Mouse (Mus musculus) right cerebral cortex, postnatal 14 days (tissue): Measurements from ENCODE around the gene Bbip1.
"Not testable (repeated sequence)": the region's sequence is repeated elsewhere in the genome, so short reads cannot be mapped to it uniquely, and the experiment has no call there.

Source experiments
- DNase-seq: peaks from one replicate; pipeline ENCODE4 v3.0.0; 2022

Gene Bbip1

GRCm38 (mm10) chr19:53921996-53922395, 22.4 kb downstream of the Bbip1 start:
- not testable (repeated sequence) for DNase-seq

GRCm38 (mm10) chr19:53919541-53919940, 24.9 kb downstream of the Bbip1 start:
- no peak for DNase-seq

DNA sequence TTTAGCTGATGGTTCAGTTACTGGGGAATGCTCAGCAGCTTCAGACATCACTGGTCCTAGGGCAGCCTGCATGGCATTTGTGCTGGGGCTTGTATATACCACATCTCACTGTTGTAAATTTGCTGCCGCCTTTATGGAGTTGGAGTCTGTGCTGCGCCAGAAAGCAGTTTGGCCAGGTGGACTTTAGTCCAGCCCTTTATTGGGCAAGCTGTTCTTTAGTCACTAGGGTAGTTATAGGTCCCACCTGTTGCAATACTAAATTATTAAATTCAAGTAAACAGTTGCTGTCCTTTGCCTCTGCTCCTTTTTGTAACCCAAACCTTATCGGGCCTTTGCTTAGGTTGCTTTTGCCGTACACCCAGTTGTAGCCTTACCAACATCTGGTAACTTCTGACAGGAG, 29.5 kb downstream of the Bbip1 start:
- no peak for DNase-seq

DNA sequence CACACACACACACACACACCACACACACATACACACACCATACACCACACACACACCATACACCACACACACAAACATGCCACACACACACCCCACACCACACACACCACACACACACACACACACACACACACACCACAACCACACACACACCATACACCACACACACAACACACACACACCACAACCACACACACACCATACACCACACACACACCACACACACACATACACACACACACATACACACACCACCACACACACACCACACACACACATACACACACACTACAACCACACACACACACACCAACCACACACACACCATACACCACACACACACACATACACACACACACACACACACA, 37.7 kb downstream of the Bbip1 start:
- DNase-seq, result not testable (repeated sequence)

- DNase-seq, result no peak
Observed at GRCm38 (mm10) chr19:53906033-53906702, 38.3 kb downstream of the Bbip1 start.

DNA sequence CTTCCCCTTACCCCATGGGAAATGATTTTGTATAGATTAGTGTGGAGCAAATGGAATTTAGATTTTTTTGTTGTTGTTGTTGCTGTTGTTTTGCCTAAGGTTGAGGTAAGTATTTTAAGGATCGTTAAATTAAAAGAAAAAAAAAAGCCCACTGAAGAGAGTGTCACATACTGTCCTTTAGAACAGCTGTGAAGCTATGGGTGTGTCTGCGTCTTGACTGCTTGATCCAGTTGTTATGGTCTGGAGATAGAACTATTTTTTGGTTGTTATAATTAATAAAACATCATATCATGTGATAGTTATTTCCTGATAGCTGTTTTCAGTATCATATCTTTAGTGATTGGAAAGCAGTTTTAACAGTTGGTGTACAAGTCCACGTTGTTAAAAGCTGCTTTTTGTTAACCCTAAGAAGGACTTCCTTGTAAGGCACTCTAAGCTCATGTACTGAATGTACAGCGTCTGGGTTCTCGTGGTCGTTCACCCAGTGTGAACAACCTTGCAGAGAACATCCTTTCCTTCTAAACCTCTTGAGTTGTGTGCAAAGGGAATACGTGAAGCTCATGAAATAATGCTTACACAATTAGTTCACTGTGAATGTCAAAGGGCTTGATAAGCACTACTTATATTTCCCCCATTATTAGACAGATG, 39.5 kb downstream of the Bbip1 start:
- DNase-seq, result no peak

- peak; percentile 49 for DNase-seq
Observed at GRCm38 (mm10) chr19:53903507-53904321, 40.7 kb downstream of the Bbip1 start.

GRCm38 (mm10) chr19:53902739-53903487, 41.5 kb downstream of the Bbip1 start:
- DNase-seq, result peak; percentile 97

GRCm38 (mm10) chr19:53901931-53902738, 42.3 kb downstream of the Bbip1 start:
- DNase-seq, result no peak

DNA sequence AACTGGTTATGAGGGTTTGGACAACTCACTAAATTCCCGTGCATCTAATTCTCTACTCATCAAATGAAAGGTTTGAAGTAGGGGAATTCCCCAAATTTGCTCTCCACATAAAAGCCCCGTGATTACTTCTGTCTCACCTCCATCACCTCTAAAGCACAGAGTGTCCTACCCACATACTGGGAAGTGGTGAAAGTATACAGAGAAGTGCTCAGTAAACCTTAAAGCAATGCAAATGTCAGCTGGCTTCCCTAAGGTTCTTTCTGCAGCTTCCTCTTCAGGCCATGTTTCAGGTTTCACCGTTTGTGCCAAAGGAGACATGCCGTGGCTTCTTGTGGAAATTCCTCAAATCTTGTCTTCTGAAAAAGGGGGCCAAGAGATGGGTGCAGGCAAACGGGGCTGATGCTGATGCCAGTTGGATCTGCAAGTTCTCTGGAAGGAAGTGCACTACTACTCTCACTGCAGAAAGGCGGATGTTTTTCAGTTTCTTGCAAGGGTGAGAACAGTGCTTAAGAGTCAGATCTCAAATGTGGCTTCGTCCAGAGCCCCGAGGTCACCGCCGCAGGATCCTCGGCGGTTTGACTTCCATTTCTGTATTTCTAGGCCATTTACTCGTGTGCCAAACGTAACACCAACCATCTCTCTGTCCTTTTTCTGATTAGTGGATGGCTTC, 44.4 kb downstream of the Bbip1 start:
- no peak for DNase-seq

DNA sequence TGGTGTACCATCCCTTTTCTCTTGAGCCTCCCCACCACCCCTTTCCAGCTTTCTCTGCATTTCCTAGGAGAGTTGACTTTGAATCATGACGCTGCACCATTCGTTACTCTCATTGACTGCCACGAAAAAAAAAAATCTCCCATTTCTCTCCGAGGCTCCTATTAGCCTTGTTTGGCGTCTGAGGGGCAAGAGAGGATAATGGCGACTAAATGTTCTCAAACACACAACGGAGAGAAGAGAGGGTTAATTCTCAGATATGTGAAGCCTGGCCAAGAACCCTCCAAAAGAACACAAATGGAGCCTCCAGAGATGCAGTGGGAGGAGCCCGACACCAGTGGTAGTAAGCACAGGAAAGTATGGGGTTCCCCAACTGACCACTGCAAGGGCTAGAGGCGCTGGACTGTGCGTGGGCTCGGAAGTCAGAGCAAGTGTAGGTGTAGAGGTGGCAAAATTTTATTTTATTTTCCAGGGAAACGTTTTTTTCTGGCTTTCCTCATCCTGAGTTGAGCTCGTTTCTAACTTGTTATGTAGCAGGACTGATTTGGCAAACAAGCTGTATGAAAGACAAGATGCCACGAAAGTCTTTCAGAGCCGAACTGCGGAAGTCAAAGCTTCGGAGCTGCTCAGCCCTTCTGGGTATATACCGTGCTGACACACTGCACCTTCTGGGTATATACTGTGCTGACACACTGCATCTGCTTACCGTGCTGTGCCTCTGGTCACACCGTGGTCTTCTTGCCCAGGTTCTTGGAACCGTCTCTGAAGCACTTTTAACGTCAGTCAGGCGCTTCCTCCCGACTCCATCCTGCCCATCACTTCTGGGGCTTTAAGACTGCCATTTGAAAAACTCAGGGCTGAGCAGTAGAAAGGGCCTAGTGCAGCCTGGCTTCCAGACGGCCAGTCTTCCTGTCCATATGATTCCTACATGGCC, 45.2 kb downstream of the Bbip1 start:
- no peak for DNase-seq

DNA sequence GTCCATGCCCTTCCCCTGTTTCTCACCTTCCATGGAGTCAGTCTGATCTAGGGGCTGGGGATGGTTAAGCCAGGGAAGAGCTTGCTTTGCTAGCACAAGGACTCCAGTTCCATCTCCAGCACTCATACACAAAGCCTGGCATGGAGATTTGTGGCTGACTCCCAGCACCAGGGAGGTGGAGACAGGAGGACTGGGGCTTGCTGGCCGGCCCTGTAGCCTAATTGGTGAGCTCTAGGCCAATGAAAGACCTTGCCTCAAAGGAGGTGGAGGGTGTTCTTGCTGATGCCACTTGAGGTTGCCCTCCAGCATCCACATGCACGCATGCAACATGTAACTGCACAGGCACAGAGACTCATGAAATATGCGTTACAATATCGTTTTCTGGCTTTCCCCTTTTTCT, 45.9 kb downstream of the Bbip1 start:
- no peak for DNase-seq

DNA sequence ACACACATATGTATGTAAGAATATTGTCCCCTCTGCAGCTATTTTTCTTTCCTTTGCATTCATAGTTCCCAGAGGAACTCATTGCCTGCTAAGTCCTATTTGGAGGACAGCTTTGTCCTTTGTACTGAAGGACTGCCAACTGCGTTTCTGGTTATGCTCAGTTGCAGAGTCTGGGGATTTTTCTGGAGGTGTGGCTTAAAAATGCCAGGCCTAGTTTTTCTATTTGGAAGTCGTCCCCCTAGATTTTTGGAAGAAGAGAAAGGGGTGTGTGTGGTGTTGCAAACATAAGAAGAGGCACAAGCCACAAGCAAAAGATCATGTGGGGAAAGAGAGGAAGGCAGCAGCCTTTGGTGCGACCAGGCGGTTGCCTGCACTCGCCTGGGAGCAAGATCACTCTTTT, 46.4 kb downstream of the Bbip1 start:
- no peak for DNase-seq

- DNase-seq, result no peak
Observed at GRCm38 (mm10) chr19:53894538-53895121, 49.8 kb downstream of the Bbip1 start.

- DNase-seq, result no peak
Observed at GRCm38 (mm10) chr19:53893711-53894171, 50.7 kb downstream of the Bbip1 start.

GRCm38 (mm10) chr19:53892838-53893359, 51.5 kb downstream of the Bbip1 start:
- DNase-seq, result no peak

GRCm38 (mm10) chr19:53892061-53892460, 52.4 kb downstream of the Bbip1 start, which contains the start of gene Pdcd4:
TSS of gene Pdcd4 (plus strand) at chr19:53892231.
- no peak for DNase-seq

DNA sequence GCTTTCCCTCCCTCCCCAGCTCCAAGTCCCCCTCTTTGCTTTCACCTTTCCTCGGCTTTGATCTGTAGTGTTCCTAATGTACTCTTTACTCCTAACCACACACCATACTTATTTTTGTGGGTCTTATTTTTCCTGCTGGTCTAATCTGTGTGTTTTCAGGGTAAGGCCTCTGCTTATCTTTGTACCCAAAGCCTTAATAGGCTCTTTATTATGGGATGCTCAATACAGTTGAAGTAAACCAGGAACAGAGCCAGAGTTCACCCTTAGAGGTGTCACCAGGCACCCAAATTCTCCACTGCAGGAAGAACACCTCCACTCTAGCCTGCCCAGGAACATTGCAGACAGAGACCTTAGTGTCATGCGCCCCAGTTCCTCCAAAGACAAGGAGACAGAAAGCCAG, 52.9 kb downstream of the Bbip1 start:
- no peak for DNase-seq

DNA sequence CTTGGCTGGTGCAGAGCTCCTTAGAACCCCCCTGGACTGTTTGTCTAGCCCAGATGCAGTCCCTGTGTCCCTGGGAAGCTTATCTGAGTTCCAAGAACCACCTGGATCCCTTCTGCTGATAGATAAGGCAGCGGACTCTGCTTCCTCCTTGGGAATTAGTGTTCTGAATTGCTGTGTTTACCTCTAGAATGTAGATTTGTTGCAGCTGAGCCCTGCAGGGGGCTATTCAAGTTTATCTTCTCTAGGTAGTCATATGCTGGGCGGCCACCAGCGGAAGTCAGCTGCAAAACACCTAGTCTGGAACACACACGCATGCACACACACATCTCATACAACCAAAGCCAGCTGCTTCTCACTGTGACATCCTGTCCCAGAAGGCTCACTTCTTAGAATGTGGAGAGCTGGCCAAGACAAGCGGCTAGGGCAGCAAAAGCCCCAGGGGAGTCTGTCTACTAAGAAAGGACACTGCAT, 53.6 kb downstream of the Bbip1 start:
- DNase-seq, result no peak

DNA sequence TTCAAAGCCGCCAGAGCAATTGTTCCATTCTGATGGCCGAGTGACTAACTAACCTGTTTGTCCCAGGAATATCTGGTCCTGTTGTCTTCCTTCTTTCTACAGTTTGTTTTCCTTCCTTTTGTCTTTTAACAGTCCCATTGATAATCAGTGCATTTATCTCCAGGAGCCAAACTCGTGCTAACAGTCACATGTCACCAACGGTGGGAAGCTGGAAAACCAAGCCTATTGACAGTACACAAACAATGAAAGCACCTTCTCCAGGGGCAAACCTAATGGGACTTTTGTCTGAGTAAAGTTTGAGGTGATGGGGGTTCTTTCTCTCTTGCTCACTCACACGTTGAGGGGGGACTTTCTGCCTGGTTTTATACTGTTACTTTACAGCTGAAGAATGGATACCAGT, 54.2 kb downstream of the Bbip1 start:
- DNase-seq, result no peak
